ENCODE assay signal across 28 mouse cellular contexts in genomic region chr2:163778896-163779295, GRCm38 (mm10). TPM values are rescaled to one million over a fixed set of nuclear protein-coding genes. Genes with fewer than 3 reads are reported as not detected.
DNase-seq lines count a peak whose midpoint lies in the region; ATAC-seq and TF ChIP-seq lines count a peak whose summit lies in the region.
"Had no signal": no experiment of that assay in that cellular context is flagged by ENCODE, and none has a peak within 500 bp of the region (broad histone marks: within the 10 kb centered on the region; RNA-seq: fewer than 3 reads in every experiment).

No protein-coding gene starts in this region.

- no peaks in the 10 kb centered on the region for H3K4me1 ChIP-seq in forebrain, embryonic 14.5 days (ENCODE audit: control insufficient read depth, insufficient read depth, low read length)
- no peaks in the 10 kb centered on the region for H3K4me1 ChIP-seq in forebrain, embryonic 15.5 days
- H3K4me1 ChIP-seq: embryonic facial prominence, embryonic 12.5 days; embryonic facial prominence, embryonic 15.5 days; hindbrain, embryonic 15.5 days had no signal

- 29% methylated on average over 4 of the region's 4 CpGs for WGBS in forebrain, embryonic 14.5 days
- 34% methylated on average over 4 of the region's 4 CpGs for WGBS in forebrain, embryonic 15.5 days

- no peak overlapping the region for H3K4me2 ChIP-seq in forebrain, embryonic 14.5 days (ENCODE audit: low read length)
- H3K4me2 ChIP-seq in forebrain, embryonic 15.5 days (replicated peaks) = no peak overlapping the region
- H3K4me2 ChIP-seq: embryonic facial prominence, embryonic 12.5 days; embryonic facial prominence, embryonic 15.5 days; heart, embryonic 11.5 days; hindbrain, embryonic 12.5 days; hindbrain, embryonic 15.5 days had no signal

- peak; percentile 16 for DNase-seq in forebrain, embryonic 14.5 days (ENCODE audit: low spot score)
- peak; percentile 10 for DNase-seq in R1 (ENCODE audit: low read depth, low spot score)
- peak; percentile 74 for DNase-seq in retina, embryonic 14.5 days (ENCODE audit: low spot score)
- DNase-seq in layer of hippocampus, adult 2 months (ENCODE audit: low spot score in 2 of 2) = no peak
- no peak for DNase-seq in kidney, adult 11 months
- DNase-seq: adrenal gland, postnatal 10 days; adrenal gland, postnatal 36 days; cerebellum, adult 11 months; cerebellum, adult 2 months; cerebellum, adult 9-11 months; cerebellum, postnatal 25 days; gastrocnemius, adult 2 months; gastrocnemius, postnatal 14 days; heart, adult 11 months had no signal

- no peaks in the 10 kb centered on the region for H3K27me3 ChIP-seq in forebrain, embryonic 14.5 days (replicated peaks; ENCODE audit: control insufficient read depth, insufficient read depth, low read length)
- no peaks in the 10 kb centered on the region for H3K27me3 ChIP-seq in forebrain, embryonic 15.5 days
- H3K27me3 ChIP-seq: embryonic facial prominence, embryonic 12.5 days had no signal

- H3K9ac ChIP-seq in forebrain, embryonic 14.5 days (ENCODE audit: low read length) = no peak overlapping the region
- H3K9ac ChIP-seq in forebrain, embryonic 15.5 days (replicated peaks) = no peak overlapping the region
- H3K9ac ChIP-seq: embryonic facial prominence, embryonic 12.5 days; embryonic facial prominence, embryonic 15.5 days; hindbrain, embryonic 12.5 days; hindbrain, embryonic 15.5 days had no signal

- no peak overlapping the region for H3K27ac ChIP-seq in forebrain, embryonic 14.5 days (ENCODE audit: low read depth, low read length)
- H3K27ac ChIP-seq in forebrain, embryonic 15.5 days (replicated peaks) = no peak overlapping the region
- no peak overlapping the region for H3K27ac ChIP-seq in layer of hippocampus, adult 2 months
- H3K27ac ChIP-seq: embryonic facial prominence, embryonic 12.5 days; embryonic facial prominence, embryonic 15.5 days; gastrocnemius, adult 2 months; hindbrain, embryonic 12.5 days; hindbrain, embryonic 15.5 days had no signal

- no peak for ATAC-seq in forebrain, embryonic 14.5 days
- no peak for ATAC-seq in forebrain, embryonic 15.5 days (replicated peaks)
- ATAC-seq: activated CD4-positive, CD25-positive, alpha-beta regulatory T cell, adult 4 months; CD4-positive, CD25-positive, alpha-beta regulatory T cell, adult 4 months; forebrain, embryonic 16.5 days; intestine, postnatal 0 days; Patski had no signal

- TF ChIP-seq CTCF in layer of hippocampus, adult 2 months (conservative IDR thresholded peaks at IDR 0.05) = no peak

- H3K36me3 ChIP-seq in forebrain, embryonic 14.5 days (ENCODE audit: control insufficient read depth, insufficient read depth, low read length) = no peaks in the 10 kb centered on the region
- no peaks in the 10 kb centered on the region for H3K36me3 ChIP-seq in forebrain, embryonic 15.5 days
- H3K36me3 ChIP-seq: embryonic facial prominence, embryonic 12.5 days; embryonic facial prominence, embryonic 15.5 days; G1E; hindbrain, embryonic 12.5 days; hindbrain, embryonic 15.5 days had no signal

- no peak overlapping the region for H3K4me3 ChIP-seq in forebrain, embryonic 14.5 days (ENCODE audit: low read depth, low read length)
- H3K4me3 ChIP-seq in forebrain, embryonic 15.5 days = no peak overlapping the region
- no peak overlapping the region for H3K4me3 ChIP-seq in layer of hippocampus, adult 2 months
- H3K4me3 ChIP-seq: embryonic facial prominence, embryonic 12.5 days; embryonic facial prominence, embryonic 15.5 days; gastrocnemius, adult 2 months; hindbrain, embryonic 12.5 days; hindbrain, embryonic 15.5 days had no signal

- H3K9me3 ChIP-seq in forebrain, embryonic 14.5 days (replicated peaks; ENCODE audit: control insufficient read depth, low read length) = no peaks in the 10 kb centered on the region
- H3K9me3 ChIP-seq in forebrain, embryonic 15.5 days = no peaks in the 10 kb centered on the region
- H3K9me3 ChIP-seq: embryonic facial prominence, embryonic 12.5 days; embryonic facial prominence, embryonic 15.5 days; G1E; hindbrain, embryonic 12.5 days; hindbrain, embryonic 15.5 days had no signal

RNA-seq across cellular contexts. Expression of gene Ada, which starts 28.9 kb away (rescaled TPM):
- 4.5 and 5.5 TPM in 2 replicates for polyA plus RNA-seq in forebrain, embryonic 14.5 days (2014; fragmentation: Nextera tagmentation; extraction: Ambion mirVana)
- 4.0 and 4.8 TPM in 2 replicates for polyA plus RNA-seq in forebrain, embryonic 15.5 days (2015; fragmentation: Nextera tagmentation; extraction: Ambion mirVana)
- 1 to 10 TPM; 1.1 to 1.9 TPM for total RNA-seq in layer of hippocampus, adult 2 months (2021)

RNA-seq across cellular contexts. Expression of gene Ccn5, which starts 41.8 kb away (rescaled TPM):
- 0.13 TPM in 1 of 2 replicates, not detected in the other for polyA plus RNA-seq in forebrain, embryonic 14.5 days (2014; fragmentation: Nextera tagmentation; extraction: Ambion mirVana)
- 0.14 and 0.25 TPM in 2 replicates for polyA plus RNA-seq in forebrain, embryonic 15.5 days (2015; fragmentation: Nextera tagmentation; extraction: Ambion mirVana)
- total RNA-seq in layer of hippocampus, adult 2 months (2021) = not detected
- total RNA-seq: common myeloid progenitor, adult 5-6 weeks; G1E; hematopoietic stem cell, adult 5-6 weeks had no signal
- polyA plus RNA-seq: activated CD4-positive, CD25-positive, alpha-beta regulatory T cell, adult 4 months; CD4-positive, CD25-positive, alpha-beta regulatory T cell, adult 4 months; G1E; intestine, postnatal 0 days had no signal

Comparison
In these comparisons a context has a peak if more than half of its experiments do, and no peak if none do; other contexts are left out.
1. DNase-seq: peak in forebrain, embryonic 14.5 days (single experiment), R1 (single experiment) and retina, embryonic 14.5 days (single experiment); none in layer of hippocampus, adult 2 months (0 of 2) and kidney, adult 11 months (single experiment).